Mouse (Mus musculus) MEL (cell line): ENCODE measurements around the gene Inpp5k. TPM values are rescaled to one million over a fixed set of nuclear protein-coding genes. Genes with fewer than 3 reads are reported as not detected.

ENCODE experiments used
- DNase-seq: peaks from one replicate; pipeline ENCODE4 v3.0.0; 2011; ENCODE audit warnings: low read depth, low spot score
- H3K27ac ChIP-seq: 2 replicates; pipeline ENCODE4 v1.5.1; 2012; ENCODE audit warnings: low read depth, mild to moderate bottlenecking, control low read depth, low read length, moderate library complexity; ENCODE audit not compliant: control insufficient read depth
- H3K27me3 ChIP-seq, 2 experiments: fragments of 150-350 bp in 1 of 2; sonication (generic) in 1 of 2; 2 replicates each; pipeline ENCODE4 v1.6.1; 2012; ENCODE audit warnings: low read length in 2 of 2, mild to moderate bottlenecking in 2 of 2, improper control_type of control experiment in 1 of 2, moderate library complexity in 1 of 2; ENCODE audit not compliant: insufficient read depth in 2 of 2, control insufficient read depth in 1 of 2
- H3K36me3 ChIP-seq, 2 experiments: 2 replicates each; pipeline ENCODE4 v1.6.1; 2012 to 2014; ENCODE audit warnings: low read length in 2 of 2, improper control_type of control experiment in 1 of 2, inconsistent platforms in 1 of 2, mild to moderate bottlenecking in 1 of 2; ENCODE audit not compliant: insufficient read depth in 2 of 2, control insufficient read depth in 1 of 2
- H3K4me1 ChIP-seq, 2 experiments: fragments of 150-350 bp in 1 of 2; sonication (generic) in 1 of 2; 2 replicates each; pipeline ENCODE4 v1.6.1; 2012; ENCODE audit warnings: low read length in 2 of 2, improper control_type of control experiment in 1 of 2, mild to moderate bottlenecking in 1 of 2; ENCODE audit not compliant: insufficient read depth in 2 of 2, control insufficient read depth in 1 of 2
- H3K4me3 ChIP-seq, 2 experiments: fragments of 150-350 bp in 1 of 2; sonication (generic) in 1 of 2; 2 replicates each; pipeline ENCODE4 v1.5.1; 2012; ENCODE audit warnings: low read depth in 2 of 2, low read length in 2 of 2, mild to moderate bottlenecking in 2 of 2, moderate library complexity in 2 of 2, control low read depth in 1 of 2, improper control_type of control experiment in 1 of 2; ENCODE audit not compliant: control insufficient read depth in 1 of 2, insufficient read depth in 1 of 2
- H3K79me2 ChIP-seq: 2 replicates; pipeline ENCODE4 v1.6.1; 2012; ENCODE audit warnings: mild to moderate bottlenecking, low read length, moderate library complexity; ENCODE audit not compliant: control insufficient read depth, poor library complexity, insufficient read depth
- H3K9ac ChIP-seq: 2 replicates; pipeline ENCODE4 v1.6.1; 2012; ENCODE audit warnings: low read depth, mild to moderate bottlenecking, control low read depth, low read length, moderate library complexity; ENCODE audit not compliant: control insufficient read depth, poor library complexity, severe bottlenecking
- H3K9me3 ChIP-seq: fragments of 150-350 bp; sonication (generic); replicated peaks from 2 replicates; pipeline ENCODE4 v1.6.1; 2012; ENCODE audit warnings: mild to moderate bottlenecking, low read length, improper control_type of control experiment, moderate library complexity; ENCODE audit not compliant: insufficient read depth
- EP300 ChIP-seq, 2 experiments: IDR thresholded peaks; 2 replicates each; pipeline ENCODE4 v1.6.1; 2011; ENCODE audit warnings: improper control_type of control experiment in 2 of 2, low read length in 2 of 2, low read depth in 1 of 2, mild to moderate bottlenecking in 1 of 2
- ETS1 ChIP-seq: IDR thresholded peaks from 2 replicates; pipeline ENCODE4 v1.6.1; 2012; ENCODE audit warnings: low read depth, mild to moderate bottlenecking, inconsistent platforms, low read length, improper control_type of control experiment, moderate library complexity
- GABPA ChIP-seq: IDR thresholded peaks from 2 replicates; pipeline ENCODE4 v1.6.1; 2012; ENCODE audit warnings: low read depth, mild to moderate bottlenecking, inconsistent platforms, low read length, improper control_type of control experiment, moderate library complexity
- GATA1 ChIP-seq: IDR thresholded peaks from 2 replicates; pipeline ENCODE4 v1.6.1; 2011; ENCODE audit warnings: low read depth, low read length, improper control_type of control experiment
- MAFK ChIP-seq: IDR thresholded peaks from 2 replicates; pipeline ENCODE4 v1.6.1; 2011; ENCODE audit warnings: low read depth, mild to moderate bottlenecking, low read length, improper control_type of control experiment, borderline replicate concordance
- MAZ ChIP-seq: IDR thresholded peaks from 2 replicates; pipeline ENCODE4 v1.6.1; 2012; ENCODE audit warnings: low read depth, mild to moderate bottlenecking, inconsistent platforms, low read length, improper control_type of control experiment
- NELFE ChIP-seq: IDR thresholded peaks from 2 replicates; pipeline ENCODE4 v1.6.1; 2011; ENCODE audit warnings: low read depth, low read length, improper control_type of control experiment
- POLR2A ChIP-seq, 2 experiments: IDR thresholded peaks; 2 replicates each; pipeline ENCODE4 v1.6.1; 2011 to 2012; ENCODE audit warnings: low read length in 2 of 2, mild to moderate bottlenecking in 2 of 2, control low read depth in 1 of 2, improper control_type of control experiment in 1 of 2, low read depth in 1 of 2, moderate library complexity in 1 of 2; ENCODE audit not compliant: control insufficient read depth in 1 of 2, insufficient read depth in 1 of 2, poor library complexity in 1 of 2
- POLR2AphosphoS5 ChIP-seq: IDR thresholded peaks from 2 replicates; pipeline ENCODE4 v1.6.1; 2012; ENCODE audit warnings: low read depth, borderline replicate concordance, mild to moderate bottlenecking, inconsistent platforms, low read length, moderate library complexity, mixed read lengths
- RCOR1 ChIP-seq: IDR thresholded peaks from 2 replicates; pipeline ENCODE4 v1.6.1; 2012; ENCODE audit warnings: low read depth, mild to moderate bottlenecking, inconsistent platforms, low read length, improper control_type of control experiment
- SIN3A ChIP-seq: IDR thresholded peaks from 2 replicates; pipeline ENCODE4 v1.6.1; 2012; ENCODE audit warnings: low read length, improper control_type of control experiment, inconsistent platforms
- UBTF ChIP-seq: IDR thresholded peaks from 2 replicates; pipeline ENCODE4 v1.6.1; 2012; ENCODE audit warnings: low read depth, mild to moderate bottlenecking, inconsistent platforms, low read length, improper control_type of control experiment, moderate library complexity, borderline replicate concordance; ENCODE audit not compliant: insufficient read depth
- polyA plus RNA-seq, 2 experiments: library from polyadenylated mRNA; stranded (reverse) in 1 of 2; unstranded in 1 of 2; fragments of >175 nt in 1 of 2; fragments of >200 nt in 1 of 2; gene quantifications; 2 replicates each; pipeline versions ENCODE4 v1.2.1 to v1.2.4; 2012; ENCODE audit warnings: low replicate concordance in 2 of 2, low read depth in 1 of 2; ENCODE audit not compliant: insufficient read length in 2 of 2, insufficient read depth in 1 of 2, missing spikeins in 1 of 2
- total RNA-seq: library from RNA; depleted of rRNA; stranded (reverse); fragments of 300-350 nt; gene quantifications from 2 replicates; pipeline ENCODE4 v1.2.3, GENCODE M21; 2012

Gene Inpp5k
- total and polyA plus RNA-seq, 3 experiments = 15.2 to 28.7 TPM; not detected in 1

DNA sequence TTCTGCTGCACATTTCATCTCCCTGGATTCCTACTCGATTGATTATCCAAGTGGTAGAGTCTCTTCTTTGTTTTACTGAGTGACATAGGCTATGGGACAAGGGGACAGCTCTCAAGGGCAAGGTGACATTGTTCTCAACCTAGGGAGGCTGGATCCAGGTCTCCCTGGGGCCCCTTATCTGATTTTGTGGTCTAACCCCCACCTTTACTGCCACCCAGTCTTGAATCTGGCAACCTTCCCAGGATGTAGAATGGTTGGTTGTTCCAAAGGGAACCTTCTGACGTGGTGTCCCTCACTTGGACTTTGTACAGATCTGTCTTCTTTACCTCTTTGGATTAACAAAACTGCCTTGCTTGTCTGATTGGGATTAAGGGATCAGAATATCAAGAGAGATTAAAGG lies 35.4 kb upstream of the Inpp5k start:
- Histone ChIP-seq H3K27ac (no peak overlapping the region), H3K36me3 (peaks cover 20 to 35% of the 10 kb centered on the region in 2 experiments), H3K9me3 (no peaks in the 10 kb centered on the region), H3K9ac (no peak overlapping the region), H3K79me2 (peaks cover 10% of the 10 kb centered on the region), H3K4me1 (peaks cover 13 to 36% of the 10 kb centered on the region in 2 experiments), H3K27me3 (no peaks in the 10 kb centered on the region), H3K4me3 (no peak overlapping the region)
- no peak for TF ChIP-seq MAZ
- TF ChIP-seq GATA1 = peak; percentile 81
- no peak for TF ChIP-seq POLR2AphosphoS5
- peak; percentile 41; the same call in 1 of the 2 replicates for TF ChIP-seq ETS1
- TF ChIP-seq SIN3A = peak; percentile 41
- TF ChIP-seq GABPA = no peak
- TF ChIP-seq EP300 (IDR thresholded peaks at IDR 0.05; ENCODE audit: low read depth in 1 of 2, low read length in 2 of 2) = peak; percentile 54 to 55; a peak in 2 of 4 replicates
- TF ChIP-seq RCOR1 = peak; percentile 46; the same call in 1 of the 2 replicates
- DNase-seq = peak; percentile 77

DNA sequence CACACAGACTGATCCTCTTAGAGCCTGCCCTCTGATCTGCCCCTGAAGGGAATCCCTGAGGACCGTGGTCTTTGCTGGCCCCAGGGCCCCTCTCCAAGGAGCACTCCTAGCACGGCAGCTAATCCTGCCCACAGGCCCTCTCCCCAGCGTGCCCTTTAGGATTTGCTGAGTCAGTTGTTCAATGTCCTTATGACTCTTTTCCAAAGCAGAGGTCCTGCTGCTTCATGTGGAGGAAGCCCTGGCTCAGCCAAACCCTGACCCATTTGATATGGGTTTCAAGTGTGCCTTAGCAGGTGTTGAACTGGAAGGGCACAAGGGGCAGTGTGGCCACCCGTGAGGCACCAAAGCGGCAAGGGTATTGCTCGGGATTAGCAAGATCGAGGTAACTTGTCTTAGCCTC lies 35.0 kb upstream of the Inpp5k start:
- no peaks in the 10 kb centered on the region for H3K9me3 ChIP-seq
- peaks cover 13 to 36% of the 10 kb centered on the region in 2 experiments for H3K4me1 ChIP-seq
- TF ChIP-seq MAFK (peak; percentile 49; the same call in 1 of the 2 replicates), POLR2A (IDR thresholded peaks at IDR 0.05; ENCODE audit: control insufficient read depth in 1 of 2, insufficient read depth in 1 of 2, low read depth in 1 of 2, low read length in 2 of 2, poor library complexity in 1 of 2) (no peak), ETS1 (no peak)
- peaks cover 8% of the 10 kb centered on the region for H3K79me2 ChIP-seq
- H3K36me3 ChIP-seq = peaks cover 22 to 35% of the 10 kb centered on the region in 2 experiments
- no peak overlapping the region for H3K27ac ChIP-seq
- no peaks in the 10 kb centered on the region for H3K27me3 ChIP-seq
- no peak overlapping the region for H3K4me3 ChIP-seq
- no peak overlapping the region for H3K9ac ChIP-seq
- DNase-seq = peak; percentile 21

DNA sequence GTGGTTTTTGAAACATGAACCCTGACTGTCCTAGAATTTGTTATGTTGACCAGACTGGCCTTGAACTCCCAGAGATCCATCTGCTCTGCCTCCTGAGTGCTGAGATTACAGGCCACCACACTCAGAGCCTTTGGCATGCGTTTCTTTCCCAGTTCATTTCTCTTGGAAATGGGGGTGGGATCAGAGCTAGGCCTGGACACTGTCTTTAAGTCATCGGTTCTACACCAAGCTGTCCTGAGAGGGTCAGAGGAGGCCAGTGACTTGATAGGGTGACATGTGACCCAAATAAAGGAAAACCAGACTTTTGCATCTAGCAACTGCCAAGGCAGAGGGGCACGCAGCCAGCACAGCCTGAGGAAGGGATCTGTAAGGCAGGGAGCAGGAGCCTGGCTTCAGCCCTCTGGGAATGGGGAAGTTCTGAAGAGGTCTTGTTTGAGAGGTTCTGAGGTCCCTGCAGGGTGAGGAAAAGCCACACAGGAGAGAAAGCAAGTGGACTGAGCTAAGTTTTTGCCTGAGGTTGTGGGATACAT lies 34.0 kb upstream of the Inpp5k start:
- Histone ChIP-seq H3K4me3 (no peak overlapping the region), H3K4me1 (peaks cover 13 to 29% of the 10 kb centered on the region in 2 experiments), H3K9me3 (no peaks in the 10 kb centered on the region), H3K79me2 (peaks cover 2% of the 10 kb centered on the region), H3K27ac (no peak overlapping the region), H3K36me3 (peaks cover 25 to 30% of the 10 kb centered on the region in 2 experiments), H3K9ac (no peak overlapping the region), H3K27me3 (no peaks in the 10 kb centered on the region)
- no peak for DNase-seq
- TF ChIP-seq MAFK (no peak), NELFE (no peak), UBTF (0 out of 2 replicates have a peak, but pooled peaks have one; percentile 37)
